Mouse (Mus musculus) gastrocnemius, adult 8-10 months (tissue): ENCODE results near the gene Gm4763. TPM values are rescaled to one million over a fixed set of nuclear protein-coding genes. Genes with fewer than 3 reads are reported as not detected.

ENCODE experiments used
- total RNA-seq, 4 experiments: library from RNA; stranded (reverse); gene quantifications; 2 replicates each; pipeline ENCODE4 v1.2.4; 2022

The Gm4763 gene
- total RNA-seq, 4 experiments from 2014 or later: not detected

Other genes with a start within 250 kb of the Gm4763 start
- 1 to 10 TPM in 3 of 4 experiments, under 1 TPM in 1; 0.87 to 3.6 (median 1.8) TPM for gene Cadm4, start 244.9 kb downstream of the Gm4763 start, total RNA-seq
- gene Zfp428, start 219.9 kb downstream of the Gm4763 start, total RNA-seq: 1 to 10 TPM; 2.5 to 5.2 (median 4.0) TPM
- not detected for gene AC161166.1, start 214.5 kb downstream of the Gm4763 start, total RNA-seq
- gene Irgq, start 196.2 kb downstream of the Gm4763 start, total RNA-seq: 10 to 100 TPM; 10.9 to 15.8 (median 12.7) TPM
- gene Pinlyp, start 180.8 kb downstream of the Gm4763 start, total RNA-seq: not detected
- 10 to 100 TPM; 16.1 to 22.1 (median 17.3) TPM for gene Xrcc1, start 180.6 kb downstream of the Gm4763 start, total RNA-seq
- gene Ethe1, start 139.4 kb downstream of the Gm4763 start, total RNA-seq: 10 to 100 TPM; 23.1 to 30.0 (median 24.6) TPM
- under 1 TPM in 1 of 4 experiments, not detected in 3; 0.10 TPM for gene Zfp575, start 139.3 kb downstream of the Gm4763 start, total RNA-seq
- gene Phldb3, start 116.1 kb downstream of the Gm4763 start, total RNA-seq: under 1 TPM; 0.27 to 0.75 (median 0.61) TPM
- not detected for gene Lypd3, start 90.4 kb downstream of the Gm4763 start, total RNA-seq
- not detected for gene Tex101, start 50.2 kb downstream of the Gm4763 start, total RNA-seq
- not detected for gene BC049730, start 17.7 kb downstream of the Gm4763 start, total RNA-seq
- gene Cd177, start 33.4 kb upstream of the Gm4763 start, total RNA-seq: not detected
- gene Ceacam10, start 50.3 kb upstream of the Gm4763 start, total RNA-seq: not detected
- gene Gm9844, start 135.3 kb upstream of the Gm4763 start, total RNA-seq: not detected
- gene Lypd4, start 143.0 kb upstream of the Gm4763 start, total RNA-seq: not detected
- not detected for gene Dmrtc2, start 143.1 kb upstream of the Gm4763 start, total RNA-seq
- gene Rps19, start 157.5 kb upstream of the Gm4763 start, total RNA-seq: 100 to 1,000 TPM; 382 to 444 (median 398) TPM
- gene Cd79a, start 170.5 kb upstream of the Gm4763 start, total RNA-seq: under 1 TPM in 2 of 4 experiments, not detected in 2; 0.17 to 0.19 TPM
- gene Arhgef1, start 176.0 kb upstream of the Gm4763 start, total RNA-seq: 10 to 100 TPM; 19.1 to 25.5 (median 22.5) TPM
- gene Gm4881, start 217.6 kb upstream of the Gm4763 start, total RNA-seq: not detected
- gene Rabac1, start 245.8 kb upstream of the Gm4763 start, total RNA-seq: 100 to 1,000 TPM; 255 to 297 (median 267) TPM